Mouse (Mus musculus): ENCODE measurements at regions not wholly inside any gene's neighbourhood (a gene's known extent, or its start where the extent isn't known, plus 50 kb on each side); places are given as distances from the start of the nearest gene placed in this dataset.

DNA sequence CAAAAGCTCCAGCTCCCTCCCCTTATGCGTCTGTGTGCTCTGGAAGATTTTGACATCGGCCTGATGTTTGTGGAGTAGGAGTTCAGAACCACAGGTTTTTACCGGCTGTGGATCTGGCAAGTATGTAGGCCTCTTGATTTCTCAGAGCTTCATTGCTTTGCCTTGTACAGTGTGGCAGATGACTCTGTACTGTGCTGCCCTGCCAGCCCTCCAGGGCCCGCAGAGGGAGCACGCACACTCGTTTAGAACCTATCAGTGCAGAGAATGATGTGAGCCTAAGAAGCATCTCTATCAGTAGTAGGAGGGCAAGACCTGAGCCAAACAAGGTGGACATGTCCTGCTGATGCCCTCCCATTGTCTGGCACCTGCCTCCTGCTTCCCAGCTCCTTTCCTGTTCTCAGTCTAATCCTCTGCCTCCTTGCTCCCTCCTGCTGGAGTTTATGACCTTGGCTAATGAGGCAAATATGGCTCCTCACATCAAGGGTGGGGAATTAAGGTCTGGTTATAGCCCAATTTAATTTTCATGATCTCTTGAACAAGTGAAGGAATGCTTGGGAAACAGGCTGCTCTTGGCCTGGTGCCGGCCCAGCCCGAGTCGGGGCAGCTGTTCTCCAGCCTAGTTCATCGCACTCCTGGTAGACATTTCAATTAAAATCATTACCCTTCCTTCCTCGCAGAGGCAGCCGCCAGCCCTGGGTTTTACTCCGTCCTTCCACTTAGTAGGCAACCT is 344.5 kb downstream of the Tmem38b start:
- DNase-seq: no peak

DNA sequence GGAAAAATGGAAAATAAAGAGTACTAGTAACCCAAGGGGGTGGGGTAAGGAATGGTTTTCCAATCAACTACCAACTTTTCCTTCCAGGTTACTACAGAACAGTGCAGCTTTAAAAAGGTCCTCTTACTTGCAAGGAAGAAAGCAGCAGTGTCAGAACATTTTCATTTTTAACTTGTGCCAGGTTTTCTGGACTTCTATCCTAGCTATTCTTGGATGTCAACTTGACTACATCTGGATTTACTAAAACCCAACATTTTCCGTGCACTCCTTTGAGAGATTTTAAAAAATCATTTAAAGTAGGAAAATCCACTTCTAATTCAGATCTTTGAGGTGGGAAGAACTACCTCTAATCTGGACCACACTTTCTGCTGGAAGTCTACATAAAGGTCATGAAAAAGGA is 358.4 kb downstream of the Tmem38b start:
- DNase-seq: no peak

DNA sequence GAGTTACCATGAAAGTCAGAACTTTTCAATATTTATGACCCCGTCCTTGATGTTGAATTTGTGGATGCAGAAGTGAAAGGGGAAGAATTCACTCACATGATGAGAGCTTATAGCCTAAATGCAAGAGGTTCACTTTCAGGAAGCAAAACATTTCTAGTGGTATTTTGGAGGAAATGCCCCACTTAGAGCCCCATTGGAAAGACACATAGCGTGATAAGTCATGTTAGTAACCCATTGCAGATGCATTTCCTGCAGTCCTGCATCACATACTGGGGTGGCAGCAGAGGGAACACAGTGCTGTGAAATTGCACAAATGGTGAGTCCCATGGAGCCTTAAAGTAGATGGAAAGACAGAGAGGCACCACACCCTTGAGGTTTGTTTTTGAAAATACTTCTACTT is 369.9 kb downstream of the Tmem38b start:
- DNase-seq: no peak

DNA sequence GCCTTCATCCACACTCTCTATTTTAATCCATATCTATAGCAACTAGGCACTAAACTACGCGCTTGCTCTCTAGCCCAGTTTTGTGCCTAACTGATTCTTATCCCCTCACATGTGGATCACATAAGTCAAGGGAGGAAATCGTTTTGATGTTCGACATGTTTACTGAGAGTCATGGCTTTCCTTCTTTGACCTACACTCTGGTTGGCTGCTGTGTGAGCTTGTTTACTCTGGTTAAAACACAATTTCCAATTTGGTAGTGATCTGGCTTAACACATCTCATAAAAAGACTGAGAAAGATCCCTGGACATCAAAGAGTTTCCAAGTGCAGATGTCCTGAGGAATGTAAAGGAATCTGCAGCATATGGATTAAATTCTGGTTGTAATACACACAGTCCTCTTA is 376.6 kb downstream of the Tmem38b start:
- DNase-seq: no peak

DNA sequence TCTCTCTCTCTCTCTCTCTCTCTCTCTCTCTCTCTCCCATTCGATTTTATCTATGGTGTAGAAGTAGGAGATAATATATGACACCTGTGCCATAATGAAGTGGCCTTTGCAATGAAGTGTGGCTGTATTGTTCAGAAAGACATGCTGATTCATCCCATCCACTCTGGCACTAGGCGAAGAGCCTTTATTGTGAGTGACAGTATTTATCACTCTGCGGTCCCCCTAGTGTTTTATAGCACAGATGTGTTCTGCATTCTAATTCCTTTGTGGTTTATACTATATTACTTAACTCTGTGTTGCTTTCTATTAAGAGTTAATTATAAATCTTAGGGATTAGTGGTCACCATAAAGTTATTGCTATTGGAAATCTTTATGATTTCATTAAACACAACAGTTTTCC is 398.7 kb downstream of the Tmem38b start:
- DNase-seq: no peak
